Mouse (Mus musculus) ovary, adult 18-20 months (tissue): ENCODE data around the gene Actr5.

Source experiments
- DNase-seq: peaks from one replicate; pipeline ENCODE4 v3.0.0; 2022; ENCODE audit warnings: low spot score, mixed read lengths

Actr5 gene

DNA sequence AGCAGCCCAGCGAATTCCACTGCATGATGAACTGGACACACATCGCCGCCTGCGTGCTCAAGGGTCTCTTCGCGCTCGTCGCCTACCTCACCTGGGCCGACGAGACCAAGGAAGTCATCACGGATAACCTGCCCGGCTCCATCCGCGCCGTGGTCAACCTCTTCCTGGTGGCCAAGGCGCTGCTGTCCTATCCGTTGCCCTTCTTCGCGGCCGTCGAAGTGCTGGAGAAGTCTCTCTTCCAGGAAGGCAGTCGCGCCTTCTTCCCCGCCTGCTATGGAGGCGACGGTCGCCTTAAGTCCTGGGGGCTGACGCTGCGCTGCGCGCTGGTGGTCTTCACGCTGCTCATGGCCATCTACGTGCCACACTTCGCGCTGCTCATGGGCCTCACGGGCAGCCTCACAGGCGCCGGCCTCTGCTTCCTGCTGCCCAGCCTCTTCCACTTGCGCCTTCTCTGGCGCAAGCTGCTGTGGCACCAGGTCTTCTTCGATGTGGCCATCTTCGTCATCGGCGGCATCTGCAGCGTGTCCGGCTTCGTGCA lies 10.2 kb upstream of the Actr5 start:
- DNase-seq, result no peak

DNA sequence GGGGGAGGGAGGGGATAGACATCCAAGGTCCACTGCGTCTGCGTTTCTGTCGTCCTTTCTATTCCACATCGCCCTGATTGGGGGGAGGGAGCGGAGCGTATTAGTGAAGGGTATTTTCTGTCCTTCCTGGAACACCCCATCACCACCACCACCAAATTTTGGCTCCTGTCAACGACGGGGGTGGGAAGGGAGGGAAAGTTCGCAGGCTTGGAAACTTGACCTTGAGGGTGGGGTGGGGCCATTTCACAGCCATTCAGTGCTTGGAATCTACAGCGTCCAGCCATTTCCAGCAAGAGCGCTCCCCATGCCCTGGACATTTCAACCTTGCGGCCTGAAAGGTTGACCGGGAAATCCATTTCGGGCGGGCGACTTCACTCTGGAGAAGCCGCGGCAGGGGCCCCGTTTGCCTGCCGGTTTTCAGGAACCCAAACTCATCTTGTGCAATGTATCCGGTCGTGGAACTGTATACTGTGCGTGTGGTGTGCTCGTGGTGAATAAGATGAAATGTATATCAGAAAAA lies 9.5 kb upstream of the Actr5 start:
- no peak for DNase-seq

DNA sequence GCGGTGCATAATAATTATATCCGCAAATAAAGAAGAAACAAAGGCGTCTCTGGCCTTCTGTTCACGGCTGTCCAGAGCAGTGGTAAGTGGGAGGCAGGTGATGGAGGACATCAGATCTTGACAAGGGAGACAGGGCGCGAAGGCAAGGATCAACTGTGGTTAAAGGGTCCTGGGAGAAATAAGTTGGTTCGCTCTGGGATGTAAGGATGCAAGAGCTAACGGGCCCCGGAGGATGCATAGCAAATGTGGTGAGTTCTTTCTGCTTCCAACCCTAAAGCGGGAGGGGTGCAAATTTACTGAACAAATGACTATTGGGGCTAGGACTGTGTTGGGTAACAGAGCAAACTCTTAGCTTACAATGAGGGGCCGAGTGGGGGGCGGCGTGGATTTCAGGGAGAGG lies 9.0 kb upstream of the Actr5 start:
- no peak for DNase-seq

DNA sequence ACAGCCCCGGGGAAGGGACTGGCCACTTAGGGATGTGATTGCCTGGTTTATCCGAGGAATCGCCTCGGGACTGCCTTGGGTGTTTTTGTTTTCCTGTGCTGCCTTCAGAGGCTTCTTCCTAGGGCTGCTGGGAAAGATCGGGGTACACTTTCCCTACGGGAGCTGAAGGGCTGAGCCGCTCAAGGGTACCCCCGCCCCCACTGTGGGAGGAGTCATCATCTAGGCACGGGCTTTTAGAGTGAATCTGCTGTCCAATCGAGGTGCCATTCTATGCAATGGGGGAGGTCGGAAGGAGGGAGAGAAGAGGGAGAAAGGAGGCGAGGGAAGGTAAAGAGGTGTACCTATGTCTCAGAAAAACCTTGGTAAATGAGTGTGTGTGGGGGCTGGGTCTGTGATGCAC lies 8.4 kb upstream of the Actr5 start:
- DNase-seq, result no peak

DNA sequence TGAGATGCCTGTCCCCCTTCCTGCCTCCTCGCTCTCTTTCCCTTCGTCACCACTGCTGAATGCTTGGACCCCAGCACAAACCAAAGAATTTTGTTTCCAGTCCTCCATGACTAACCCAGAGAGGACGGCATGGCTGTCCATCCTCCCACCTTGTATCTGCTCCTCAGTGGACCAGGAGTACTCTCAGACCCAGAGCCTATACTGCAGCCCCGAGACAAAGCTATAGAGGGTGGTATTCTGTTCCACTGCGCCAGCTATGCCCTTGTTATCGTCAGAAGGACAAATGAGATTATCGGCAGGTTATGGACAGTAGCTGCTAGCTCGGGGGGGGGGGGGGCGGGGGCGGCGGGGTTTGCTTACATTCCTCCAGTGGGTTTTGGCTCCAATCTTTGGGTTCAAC lies 7.9 kb upstream of the Actr5 start:
- no peak for DNase-seq

DNA sequence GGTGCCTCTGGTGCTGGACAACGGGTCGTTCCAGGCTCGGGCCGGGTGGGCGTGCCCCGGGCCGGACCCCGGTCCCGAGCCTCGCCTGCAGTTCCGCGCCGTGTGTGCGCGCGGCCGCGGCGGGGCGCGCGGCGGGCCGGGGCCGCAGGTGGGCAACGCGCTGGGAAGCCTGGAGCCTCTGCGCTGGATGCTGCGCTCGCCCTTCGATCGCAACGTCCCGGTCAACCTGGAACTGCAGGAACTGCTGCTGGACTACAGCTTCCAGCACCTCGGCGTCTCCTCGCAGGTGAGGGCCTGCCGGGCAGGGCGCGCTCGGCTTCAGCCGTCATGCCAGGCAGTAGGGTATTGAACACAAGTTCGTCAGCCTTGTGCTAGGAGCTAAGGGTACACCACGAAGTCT lies 543 bp downstream of the Actr5 start:
- no peak for DNase-seq

DNA sequence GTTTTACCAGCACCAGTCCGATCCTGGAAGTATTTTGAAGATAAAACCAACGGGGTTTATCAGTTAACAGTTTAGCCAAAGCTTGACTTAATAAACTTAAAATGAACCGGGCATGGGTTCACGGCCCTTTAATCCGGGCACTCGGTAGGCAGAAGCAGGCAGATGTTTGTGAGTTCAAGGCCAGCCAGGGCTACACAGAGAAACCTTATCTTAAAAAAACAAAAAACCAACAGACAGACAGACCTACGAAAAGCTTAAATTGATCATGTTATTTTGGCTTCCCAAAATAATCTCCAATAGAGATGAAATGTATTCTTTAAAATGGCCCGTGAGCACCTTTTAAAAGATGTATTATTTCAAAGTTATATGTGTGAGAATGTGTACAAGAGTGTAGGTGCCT lies 1.0 kb downstream of the Actr5 start:
- no peak for DNase-seq

DNA sequence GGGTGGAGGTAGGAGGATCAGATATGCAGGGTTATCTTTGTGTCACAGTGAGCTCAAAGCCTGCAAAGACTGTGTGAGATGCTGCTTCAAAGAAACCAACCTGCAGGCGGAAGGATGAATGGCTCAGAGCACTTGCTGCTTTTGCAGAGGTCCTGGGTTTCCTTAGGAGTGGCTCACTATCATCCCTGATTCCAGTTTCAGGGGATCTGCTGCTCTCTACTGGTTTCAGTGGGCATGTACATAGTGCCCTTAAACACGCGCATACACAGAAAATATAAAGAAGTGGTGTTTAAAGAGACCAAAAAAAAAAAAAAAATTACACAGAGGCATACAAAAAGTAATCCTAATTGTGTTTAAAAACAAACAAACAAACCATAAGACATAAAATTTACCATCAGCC lies 4.2 kb downstream of the Actr5 start:
- no peak for DNase-seq

DNA sequence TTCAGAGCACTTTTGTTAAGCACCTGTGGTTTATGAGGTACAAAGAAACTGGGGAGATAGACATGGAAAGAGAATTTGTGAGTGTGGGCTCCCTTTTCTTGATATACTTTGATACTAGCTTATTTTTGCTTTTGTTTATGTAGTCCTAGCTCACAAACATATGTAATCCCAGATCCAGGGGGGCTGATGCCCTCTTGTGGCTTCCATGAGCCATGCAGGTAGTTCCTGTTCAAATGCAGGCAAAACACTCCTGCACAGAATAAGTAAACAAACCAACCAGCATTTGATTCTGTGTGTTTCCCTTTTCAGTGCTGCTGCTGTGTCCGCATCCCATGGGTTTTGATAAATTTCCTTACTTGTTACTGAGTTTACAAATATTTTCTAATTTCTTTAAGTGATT lies 4.7 kb downstream of the Actr5 start:
- no peak for DNase-seq

DNA sequence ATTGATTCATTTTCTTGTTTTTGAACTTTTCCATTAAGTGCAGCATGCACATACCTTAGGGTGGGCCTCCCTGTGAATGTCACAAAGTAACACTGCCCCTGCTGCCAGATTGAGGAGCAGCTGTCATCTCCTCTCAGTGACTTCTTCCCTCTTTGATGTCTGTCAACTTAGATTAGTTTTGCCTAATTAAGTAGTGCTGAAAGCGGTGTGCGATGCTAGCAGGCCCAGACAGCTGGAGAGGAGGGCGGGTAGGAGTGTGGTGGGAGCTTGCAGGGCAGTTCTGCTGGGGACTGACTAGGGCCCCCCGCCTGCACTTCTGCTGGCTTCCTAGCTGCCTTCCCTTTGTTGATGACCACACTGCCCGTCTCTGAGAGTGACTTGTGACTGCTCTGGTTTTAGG lies 7.2 kb downstream of the Actr5 start:
- DNase-seq, result no peak

DNA sequence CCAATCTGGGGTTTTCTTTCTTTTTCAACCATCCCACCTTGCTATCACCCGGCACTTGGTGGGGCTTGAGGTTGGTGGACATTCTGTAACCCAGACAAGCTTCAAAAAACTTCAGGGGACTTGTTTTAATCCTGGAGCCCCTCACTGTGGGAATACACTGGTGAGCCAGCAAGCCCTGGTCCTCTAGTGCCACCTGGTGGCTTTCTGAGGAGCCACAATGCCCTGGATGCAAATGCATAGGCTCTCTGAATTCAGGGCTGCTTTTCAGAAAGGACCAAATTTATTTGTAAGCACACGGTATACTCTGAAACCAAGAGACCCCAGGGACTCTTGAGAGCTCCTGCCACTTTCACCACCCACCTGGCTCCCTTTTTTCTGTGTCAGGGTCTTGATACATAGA lies 17.2 kb downstream of the Actr5 start:
- DNase-seq, result no peak

DNA sequence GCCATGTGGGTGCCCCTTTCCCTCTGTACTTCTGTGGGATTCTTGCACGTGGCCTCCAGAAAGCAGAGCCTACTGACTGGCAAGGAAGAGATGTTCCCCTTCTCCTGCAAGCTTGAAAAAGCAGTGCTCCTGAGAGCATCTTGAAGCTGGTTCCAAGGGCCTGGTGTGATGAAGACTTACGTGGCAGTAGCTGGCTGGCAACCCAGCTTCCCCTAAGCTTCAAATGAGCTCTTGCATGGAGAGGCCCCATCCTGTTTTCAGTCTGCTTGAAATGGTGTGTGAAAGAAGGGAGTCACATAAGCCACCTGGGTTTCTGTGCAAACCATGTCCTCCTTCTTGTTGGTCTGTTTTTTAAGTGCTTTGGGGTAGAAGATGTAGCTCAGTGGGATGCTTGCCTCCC lies 17.9 kb downstream of the Actr5 start:
- DNase-seq, result no peak

DNA sequence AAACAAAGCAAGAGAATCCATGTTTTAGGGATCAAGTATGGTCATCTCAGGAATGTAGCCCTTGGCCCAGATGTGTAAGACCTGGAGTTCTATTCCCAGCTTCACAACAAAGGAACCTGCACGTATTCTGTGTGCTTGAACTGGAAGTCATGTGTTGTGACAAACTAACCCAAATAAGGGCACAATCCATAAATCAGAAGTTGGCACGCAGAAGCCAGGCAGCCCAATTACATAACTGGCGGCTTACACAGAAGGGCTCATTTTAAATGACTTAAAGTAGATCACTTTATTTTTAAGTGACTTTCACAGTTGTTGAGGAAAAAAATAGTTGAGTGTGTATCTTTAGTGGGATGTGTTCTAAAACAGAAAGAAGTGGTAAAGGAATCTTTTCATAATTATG lies 19.1 kb downstream of the Actr5 start:
- no peak for DNase-seq

DNA sequence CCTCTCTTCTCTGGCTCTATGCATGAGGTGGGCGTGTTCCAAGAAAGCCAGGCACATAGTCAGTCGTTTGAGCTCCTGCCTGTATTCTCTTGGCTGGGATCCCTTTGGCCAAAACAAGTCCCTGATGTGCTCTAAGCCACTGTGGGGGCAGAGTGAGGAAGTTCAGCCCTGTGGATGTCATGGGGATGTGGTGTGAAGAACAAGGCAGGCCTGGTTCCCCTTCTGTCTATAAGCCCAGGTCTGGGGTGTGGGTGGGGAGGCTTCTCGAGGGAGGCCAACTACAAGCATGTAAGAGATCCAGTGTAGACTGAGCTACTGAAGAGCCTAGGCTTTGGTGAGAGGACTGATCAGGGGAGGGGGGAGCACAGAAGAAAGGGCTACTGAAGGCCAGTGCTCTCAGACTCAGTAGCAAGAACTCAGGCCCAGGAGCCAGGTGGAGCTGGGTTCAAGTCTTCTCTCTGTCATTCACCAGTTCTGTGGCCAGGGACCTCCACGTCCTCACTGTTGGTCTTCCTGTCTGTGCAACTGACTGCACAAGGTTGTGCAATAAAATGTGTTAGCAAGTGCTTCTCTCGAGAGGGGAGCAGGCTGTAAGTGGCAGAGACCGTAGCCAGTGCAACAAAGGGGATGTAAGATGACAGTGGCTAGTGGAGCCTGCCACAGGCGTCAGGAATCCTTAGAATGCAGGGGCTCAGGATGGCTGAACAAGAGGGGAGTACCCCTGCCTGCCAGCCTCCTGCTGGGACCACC lies 26.6 kb downstream of the Actr5 start:
- DNase-seq, result no peak

DNA sequence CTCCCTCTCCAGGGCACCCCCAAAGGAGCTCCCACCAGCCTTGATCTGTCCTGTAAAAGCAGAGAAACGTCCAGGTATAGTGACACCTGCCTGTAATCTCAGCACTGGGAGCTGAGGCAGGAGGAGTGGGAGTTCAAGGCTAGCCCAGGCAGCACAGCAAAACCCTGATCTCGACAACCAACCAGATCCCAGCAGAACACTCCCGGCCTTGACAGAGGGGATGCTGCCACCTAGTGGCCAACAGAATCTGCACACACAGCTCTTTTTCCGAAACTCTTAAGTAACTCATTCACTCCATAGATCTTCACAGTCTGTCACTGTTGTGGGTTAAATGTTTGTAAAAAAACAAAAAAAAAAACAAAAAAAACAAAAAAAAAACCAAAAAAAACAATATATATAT lies 28.3 kb downstream of the Actr5 start:
- peak; percentile 27 for DNase-seq

DNA sequence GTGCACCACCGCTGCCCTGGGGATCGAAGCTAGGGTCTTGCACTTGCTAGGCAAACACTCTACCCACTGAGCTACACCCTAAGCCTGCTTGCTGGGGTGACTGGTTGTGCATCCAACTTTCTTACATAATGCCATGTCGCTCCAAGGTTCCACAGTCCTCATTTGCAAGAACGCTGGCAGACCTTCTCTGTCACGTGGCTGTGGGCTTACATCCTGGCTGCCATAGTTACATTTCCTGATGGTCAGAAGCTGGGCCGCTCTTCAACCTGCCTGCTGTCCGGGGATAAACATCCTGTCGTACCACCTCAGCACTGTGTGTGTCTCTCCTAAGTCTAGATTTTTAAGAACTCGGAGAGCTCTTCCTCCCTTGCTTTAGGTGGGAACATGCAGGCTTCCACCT lies 30.0 kb downstream of the Actr5 start:
- no peak for DNase-seq

DNA sequence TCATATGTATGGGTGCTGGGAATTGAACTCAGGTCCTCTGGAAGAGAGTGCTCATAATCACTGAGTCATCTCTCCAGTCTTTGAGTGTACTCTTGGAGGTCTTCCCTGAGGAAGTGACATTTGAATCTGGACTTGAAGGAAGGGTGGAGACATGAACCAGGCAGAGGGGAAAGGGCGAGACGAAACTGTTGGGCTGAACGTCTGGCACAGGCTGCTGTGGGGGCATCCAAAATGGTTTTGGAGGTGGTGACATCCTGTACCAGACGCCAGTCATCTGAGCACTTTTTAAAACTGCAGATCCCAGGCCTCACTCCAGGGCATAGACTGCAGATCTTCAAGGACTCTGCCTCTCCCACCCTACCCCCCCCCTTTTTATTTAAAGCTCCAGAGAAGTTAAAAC lies 31.1 kb downstream of the Actr5 start:
- no peak for DNase-seq

DNA sequence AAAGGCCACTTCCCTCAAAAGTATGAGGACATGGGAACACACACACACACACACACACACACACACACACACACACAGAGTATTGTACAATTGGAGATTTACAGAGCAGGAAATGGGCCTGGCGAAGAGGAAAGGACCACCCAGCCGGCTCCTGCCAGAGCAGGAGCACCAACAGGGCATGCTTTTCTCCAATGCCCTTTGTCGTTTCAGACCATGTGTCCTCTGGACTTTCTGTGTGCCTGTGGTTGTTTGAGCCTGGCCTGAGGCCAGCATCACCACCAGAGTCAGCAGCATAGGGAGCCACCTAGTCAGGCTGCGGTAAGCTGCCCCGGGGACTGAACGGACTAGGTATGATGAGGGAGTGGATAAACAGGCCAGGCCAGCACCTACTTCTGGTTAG lies 34.1 kb downstream of the Actr5 start:
- DNase-seq, result peak; percentile 34

DNA sequence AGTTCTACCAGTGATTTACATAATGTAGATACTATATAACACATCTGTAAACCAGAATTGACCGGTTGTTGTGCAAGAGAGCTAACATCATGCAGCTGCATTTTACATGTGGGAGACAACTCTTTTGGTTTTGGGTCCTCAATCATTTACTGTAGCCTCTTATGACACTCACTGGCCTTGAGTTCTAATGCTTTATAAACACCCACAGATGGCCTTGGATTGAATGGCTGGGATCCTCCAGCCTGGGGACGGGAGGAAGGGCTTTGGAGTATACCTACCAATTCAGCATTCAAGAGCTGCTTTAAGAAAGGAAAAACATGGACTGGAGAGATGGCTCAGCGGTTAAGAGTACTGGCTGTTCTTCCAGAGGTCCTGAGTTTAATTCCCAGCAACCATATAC lies 34.7 kb downstream of the Actr5 start:
- peak; percentile 43 for DNase-seq

DNA sequence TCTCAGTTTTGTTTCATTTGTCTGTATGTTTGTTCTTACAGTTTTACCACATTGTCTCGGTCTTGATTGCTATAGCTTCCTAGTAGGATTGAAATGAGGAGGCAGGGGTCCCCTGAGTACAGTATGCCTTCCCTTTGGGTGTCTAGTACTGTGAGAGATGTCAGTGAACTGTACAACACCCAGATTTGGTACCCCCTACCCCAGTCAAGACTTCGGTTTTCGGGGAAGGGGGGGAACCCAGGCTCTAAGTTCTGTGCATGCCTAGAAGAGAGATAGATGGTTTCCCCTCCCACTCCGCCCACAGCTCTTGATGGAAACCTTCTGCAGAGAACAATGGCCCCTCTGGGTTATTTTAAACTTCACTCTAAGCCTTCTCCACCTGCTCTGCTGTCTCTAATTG lies 40.4 kb downstream of the Actr5 start, which contains the start of gene Ppp1r16b:
Ppp1r16b (plus strand) TSS at position 301 of the 400 bp plus-strand sequence.
- no peak for DNase-seq

DNA sequence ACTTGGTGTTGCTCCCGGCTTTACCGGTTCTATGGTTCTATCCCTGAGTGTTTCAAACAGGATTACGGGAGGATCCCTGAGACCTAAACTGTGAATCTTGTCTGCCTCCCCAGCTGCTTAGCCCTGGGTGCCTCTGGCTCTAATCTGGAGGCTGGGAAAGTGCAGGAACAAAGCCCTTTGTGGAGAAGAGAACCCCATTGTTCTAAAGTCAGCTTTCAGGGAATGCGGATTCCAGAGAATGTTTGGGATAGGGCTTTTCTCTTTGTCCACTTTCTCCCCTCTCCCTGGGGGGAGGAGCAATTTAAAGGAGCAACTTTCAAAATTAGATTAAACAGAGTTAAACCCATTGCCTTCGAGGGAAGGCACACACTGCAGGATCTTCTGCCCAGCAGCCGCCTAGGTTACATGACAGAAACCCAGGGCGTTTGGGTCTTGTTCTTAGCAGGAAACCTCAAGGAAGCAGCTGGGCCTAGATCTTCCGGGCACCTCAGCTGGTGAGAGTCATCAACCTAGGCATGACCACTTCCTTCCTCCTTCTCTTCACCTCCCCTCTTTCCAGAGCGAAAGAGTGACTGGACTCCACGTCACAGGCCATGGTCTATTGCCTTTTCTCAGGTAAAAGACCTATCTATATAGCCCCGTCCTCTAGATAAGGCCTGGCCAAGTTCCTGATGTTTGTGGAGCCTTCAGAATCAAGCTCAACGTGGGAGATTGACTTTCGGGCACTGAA lies 41.5 kb downstream of the Actr5 start:
- no peak for DNase-seq

DNA sequence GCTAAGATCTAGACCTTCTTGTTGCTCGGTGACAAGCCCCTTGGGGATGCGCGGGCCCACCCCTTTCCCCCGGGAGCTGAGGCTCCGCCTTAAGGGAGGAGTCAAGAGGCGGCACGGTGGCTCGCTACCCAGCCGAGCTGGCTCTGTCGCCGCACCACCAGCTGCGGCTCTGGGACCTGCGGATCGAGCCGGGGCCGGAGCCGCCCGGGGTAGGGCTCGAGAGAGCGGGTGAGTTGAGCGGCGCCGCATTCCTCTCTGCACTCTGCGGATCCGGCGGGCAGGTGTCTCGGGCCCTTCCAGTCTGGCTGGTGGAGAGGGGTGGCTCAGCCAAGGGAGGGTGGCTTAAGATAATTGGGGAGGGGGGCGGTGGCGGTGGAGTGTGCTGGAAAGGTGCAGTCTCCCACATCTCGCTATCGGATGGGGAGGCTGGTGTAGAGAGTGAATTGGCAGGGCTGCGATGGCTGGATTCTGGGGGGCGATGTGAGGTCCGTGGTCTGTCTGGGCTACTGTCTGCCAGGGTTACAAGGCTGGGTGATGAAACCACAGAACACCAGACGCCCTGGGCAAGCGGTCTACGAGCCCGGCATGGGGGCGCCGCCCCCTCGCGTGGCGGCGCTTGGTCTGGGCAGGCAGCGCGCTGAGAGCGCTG lies 42.5 kb downstream of the Actr5 start:
- DNase-seq, result peak; percentile 37
